Comparison of ENCODE assay signal across 8 mouse cellular contexts in the genomic region with DNA sequence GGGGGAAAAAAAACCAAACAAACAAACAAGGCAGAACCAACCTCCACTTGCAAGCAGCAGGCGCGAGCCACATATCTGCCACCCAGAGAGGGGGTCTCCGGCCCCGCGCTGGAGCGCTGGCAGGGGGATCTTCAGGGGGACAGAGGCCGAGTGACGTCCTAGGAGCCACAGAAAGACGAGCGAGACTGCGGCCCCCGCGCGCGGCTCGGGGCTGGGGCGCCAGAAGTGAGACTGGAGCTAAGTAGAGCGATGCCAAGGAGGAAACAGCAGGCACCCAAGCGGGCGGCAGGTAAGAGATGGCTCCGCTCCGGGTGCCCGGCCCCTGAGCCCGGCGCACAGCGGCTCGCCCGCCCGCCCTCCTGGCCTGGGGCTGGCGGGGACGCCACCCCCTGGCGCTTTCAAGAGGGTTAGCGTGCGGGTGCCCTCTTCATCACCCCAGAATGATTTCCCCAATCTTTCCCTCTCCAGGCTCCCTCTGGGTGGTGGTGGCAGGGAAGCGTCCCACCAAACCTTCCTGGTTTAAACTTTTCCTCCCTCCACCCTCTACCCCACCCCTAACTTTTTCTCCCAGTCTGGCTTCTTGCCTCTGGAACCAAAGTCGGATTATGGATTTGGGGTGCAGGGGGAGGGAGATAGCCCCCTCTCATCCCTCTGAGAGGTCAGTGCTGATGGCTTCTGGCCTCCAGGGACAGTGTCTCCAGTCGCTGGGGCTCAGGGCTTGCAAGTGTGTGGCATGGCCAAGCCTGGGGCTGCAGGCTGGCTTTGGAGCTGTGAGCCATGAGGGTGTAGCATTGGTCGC. TPM values are rescaled to one million over a fixed set of nuclear protein-coding genes. Genes with fewer than 3 reads are reported as not detected.
DNase-seq lines count a peak whose midpoint lies in the region; ATAC-seq lines count a peak whose summit lies in the region.

No protein-coding gene starts in this region.

- no peaks in the 10 kb centered on the region for H3K36me3 ChIP-seq in heart, embryonic 10.5 days
- no peaks in the 10 kb centered on the region for H3K36me3 ChIP-seq in kidney, embryonic 14.5 days (ENCODE audit: control insufficient read depth, insufficient read depth, low read length)
- H3K36me3 ChIP-seq in stomach, embryonic 15.5 days, result no peaks in the 10 kb centered on the region

- peak; percentile 11 for DNase-seq in right cerebral cortex, adult 18-20 months
- DNase-seq in right cerebral cortex, postnatal 36 days (ENCODE audit: low spot score in 2 of 2), result no peak
- peak; percentile 54 for DNase-seq in embryo, embryonic 9.5 days (ENCODE audit: extremely low spot score)
- no peak for DNase-seq in heart, embryonic 10.5 days (ENCODE audit: low spot score)
- peak; percentile 42 to 55 for DNase-seq in lung, postnatal 4 days
- no peak for DNase-seq in cerebellum, adult 11 months

- H3K27me3 ChIP-seq in heart, embryonic 10.5 days (ENCODE audit: insufficient read depth, poor library complexity, severe bottlenecking), result no peaks in the 10 kb centered on the region
- no peaks in the 10 kb centered on the region for H3K27me3 ChIP-seq in kidney, embryonic 14.5 days (ENCODE audit: control insufficient read depth, insufficient read depth, low read length)
- H3K27me3 ChIP-seq in stomach, embryonic 15.5 days (replicated peaks), result no peaks in the 10 kb centered on the region

- H3K9ac ChIP-seq in kidney, embryonic 14.5 days (ENCODE audit: low read depth, low read length), result peak overlapping the region; percentile 93
- peak overlapping the region; percentile 57 for H3K9ac ChIP-seq in stomach, embryonic 15.5 days

- H3K4me2 ChIP-seq in kidney, embryonic 14.5 days (replicated peaks; ENCODE audit: low read depth, low read length), result peak overlapping the region; percentile 82
- peak overlapping the region; percentile 70 for H3K4me2 ChIP-seq in stomach, embryonic 15.5 days

- H3K9me3 ChIP-seq in heart, embryonic 10.5 days, result no peaks in the 10 kb centered on the region
- no peaks in the 10 kb centered on the region for H3K9me3 ChIP-seq in kidney, embryonic 14.5 days (ENCODE audit: control insufficient read depth, low read length)
- no peaks in the 10 kb centered on the region for H3K9me3 ChIP-seq in stomach, embryonic 15.5 days

- WGBS in heart, embryonic 10.5 days, result 1% methylated on average over 38 of the region's 38 CpGs
- WGBS in kidney, embryonic 14.5 days, result under 1% methylated on average over 38 of the region's 38 CpGs
- under 1% methylated on average over 38 of the region's 38 CpGs for WGBS in stomach, embryonic 15.5 days

- ATAC-seq in kidney, embryonic 14.5 days (ENCODE audit: low FRiP score, low TSS enrichment), result no peak
- ATAC-seq in stomach, embryonic 15.5 days (ENCODE audit: insufficient read depth, low FRiP score, low read depth), result peak; percentile 19; the same call in 1 of the 2 replicates

- H3K27ac ChIP-seq in heart, embryonic 10.5 days, result peak overlapping the region; percentile 92
- H3K27ac ChIP-seq in kidney, embryonic 14.5 days (ENCODE audit: low read depth, low read length), result peak overlapping the region; percentile 96
- H3K27ac ChIP-seq in stomach, embryonic 15.5 days, result peak overlapping the region; percentile 92

- peak overlapping the region; percentile 86 for H3K4me3 ChIP-seq in heart, embryonic 10.5 days
- peak overlapping the region; percentile 84 for H3K4me3 ChIP-seq in kidney, embryonic 14.5 days (ENCODE audit: low read length)
- peak overlapping the region; percentile 64 for H3K4me3 ChIP-seq in stomach, embryonic 15.5 days (replicated peaks)

- H3K4me1 ChIP-seq in heart, embryonic 10.5 days, result peaks cover 26% of the 10 kb centered on the region
- peaks cover 35% of the 10 kb centered on the region for H3K4me1 ChIP-seq in kidney, embryonic 14.5 days (ENCODE audit: control insufficient read depth, insufficient read depth, low read length)
- H3K4me1 ChIP-seq in stomach, embryonic 15.5 days, result peaks cover 4% of the 10 kb centered on the region; the same call in 1 of the 2 replicates

RNA-seq across cellular contexts. Expression of a gene that starts 0.9 kb away (rescaled TPM):
- 3.9 and 5.7 TPM in 2 replicates for polyA plus RNA-seq in heart, embryonic 10.5 days (2016; fragmentation: Nextera tagmentation; extraction: Ambion mirVana)
- polyA plus RNA-seq in kidney, embryonic 14.5 days (2014; fragmentation: Nextera tagmentation; extraction: Ambion mirVana), result 11.7 and 14.8 TPM in 2 replicates
- polyA plus RNA-seq in stomach, embryonic 15.5 days (2015; fragmentation: Nextera tagmentation; extraction: Ambion mirVana), result 15.9 and 16.5 TPM in 2 replicates

RNA-seq across cellular contexts. Expression of a gene that starts 46.1 kb away (rescaled TPM):
- polyA plus RNA-seq in heart, embryonic 10.5 days (2016; fragmentation: Nextera tagmentation; extraction: Ambion mirVana), result not detected in 2 replicates
- polyA plus RNA-seq in kidney, embryonic 14.5 days (2014; fragmentation: Nextera tagmentation; extraction: Ambion mirVana), result not detected in 2 replicates
- polyA plus RNA-seq in stomach, embryonic 15.5 days (2015; fragmentation: Nextera tagmentation; extraction: Ambion mirVana), result not detected in 2 replicates

Comparison
In these comparisons a context has a peak if more than half of its experiments do, and no peak if none do; other contexts are left out.
1. DNase-seq: peak in right cerebral cortex, adult 18-20 months (single experiment), embryo, embryonic 9.5 days (single experiment) and lung, postnatal 4 days (2 of 2); none in right cerebral cortex, postnatal 36 days (0 of 2), heart, embryonic 10.5 days (single experiment) and cerebellum, adult 11 months (single experiment).
2. Peak in every context shown above with its lines, with median percentiles within 50 percentile points of each other: H3K27ac ChIP-seq and H3K4me3 ChIP-seq.